Mouse (Mus musculus) midbrain, postnatal 0 days (tissue): ENCODE measurements at regions not wholly inside any gene's neighbourhood (a gene's known extent, or its start where the extent isn't known, plus 50 kb on each side); places are given as distances from the start of the nearest gene placed in this dataset.

ENCODE experiments used
- ATAC-seq: fragments of 200-750 bp; cut with Nextera tagmentation; 2 replicates; pipeline ENCODE4 v1.8.0; 2017; ENCODE audit warnings: moderate number of reproducible peaks, mild to moderate bottlenecking, moderate TSS enrichment, moderate library complexity; ENCODE audit not compliant: low FRiP score
- DNase-seq: peaks from one replicate; pipeline ENCODE4 v3.0.0-alpha.2; 2015; ENCODE audit warnings: low spot score
- H3K27ac ChIP-seq: fragments of 300-500 bp; sonication (generic); 2 replicates; pipeline ENCODE4 v1.5.1; 2014; ENCODE audit warnings: low read depth, mild to moderate bottlenecking, low read length, mixed read lengths
- H3K27me3 ChIP-seq: fragments of 300-500 bp; sonication (generic); 2 replicates; pipeline ENCODE4 v1.6.1; 2014; ENCODE audit warnings: low read length, control low read depth, mixed read lengths; ENCODE audit not compliant: insufficient read depth
- H3K36me3 ChIP-seq: fragments of 300-500 bp; sonication (generic); 2 replicates; pipeline ENCODE4 v1.6.1; 2014; ENCODE audit warnings: low read length, control low read depth, mixed read lengths; ENCODE audit not compliant: insufficient read depth
- H3K4me1 ChIP-seq: fragments of 300-500 bp; sonication (generic); 2 replicates; pipeline ENCODE4 v1.6.1; 2014; ENCODE audit warnings: mild to moderate bottlenecking, control low read depth, antibody characterized with exemption, low read length, mixed read lengths; ENCODE audit not compliant: insufficient read depth
- H3K4me2 ChIP-seq: fragments of 300-500 bp; sonication (generic); 2 replicates; pipeline ENCODE4 v1.6.1; 2014; ENCODE audit warnings: low read depth, mild to moderate bottlenecking, low read length, mixed read lengths; ENCODE audit not compliant: poor library complexity, severe bottlenecking
- H3K4me3 ChIP-seq: fragments of 300-500 bp; sonication (generic); 2 replicates; pipeline ENCODE4 v1.5.1; 2014; ENCODE audit warnings: low read depth, mild to moderate bottlenecking, low read length, moderate library complexity
- H3K9ac ChIP-seq: fragments of 300-500 bp; sonication (generic); replicated peaks from 2 replicates; pipeline ENCODE4 v1.6.1; 2014; ENCODE audit warnings: mild to moderate bottlenecking, low read length, moderate library complexity, mixed read lengths; ENCODE audit not compliant: poor library complexity, severe bottlenecking
- H3K9me3 ChIP-seq: fragments of 300-500 bp; sonication (generic); 2 replicates; pipeline ENCODE4 v1.6.1; 2016; ENCODE audit warnings: low read length, control low read depth
- CTCF ChIP-seq: IDR thresholded peaks from 2 replicates; pipeline ENCODE4 v1.5.1; 2016; ENCODE audit warnings: antibody characterized with exemption, mild to moderate bottlenecking
- WGBS: fragments of 180-500 bp; shearing (Covaris S2); extraction: QIAGEN DNeasy Blood & Tissue Kit; methylation state at CpG from one replicate; pipeline ENCODE4 v1.1.7; 2014; 5-methylcytosine and 5-hydroxymethylcytosine counted together

GRCm38 (mm10) chr4:121975831-121976230 lies 353.9 kb upstream of the Gm12887 start:
- no peak for TF ChIP-seq CTCF
- Histone ChIP-seq H3K9ac (no peak overlapping the region), H3K27ac (no peak overlapping the region), H3K4me1 (no peaks in the 10 kb centered on the region), H3K4me2 (no peak overlapping the region), H3K36me3 (no peaks in the 10 kb centered on the region), H3K27me3 (no peaks in the 10 kb centered on the region), H3K4me3 (no peak overlapping the region), H3K9me3 (peaks cover 29% of the 10 kb centered on the region)
- ATAC-seq (no peak), DNase-seq (no peak)
- WGBS = 88% methylated on average over 3 of the region's 3 CpGs
